Mouse (Mus musculus): ENCODE results near the gene Tmem30b.
"Not testable (repeated sequence)": the region's sequence is repeated elsewhere in the genome, so short reads cannot be mapped to it uniquely, and the experiment has no call there.

Gene Tmem30b

GRCm38 (mm10) chr12:73546086-73546711, at the start of gene Tmem30b:
TSS of gene Tmem30b (minus strand) at chr12:73546392.
- ATAC-seq (ENCODE audit: low TSS enrichment), result no peak

- no peak for ATAC-seq (ENCODE audit: low TSS enrichment)
Observed at GRCm38 (mm10) chr12:73595226-73595625, 49.0 kb upstream of the Tmem30b start.

- no peak for ATAC-seq (ENCODE audit: low TSS enrichment)
Observed at GRCm38 (mm10) chr12:73594177-73594745, 48.1 kb upstream of the Tmem30b start.

GRCm38 (mm10) chr12:73593021-73593798, 47.0 kb upstream of the Tmem30b start:
- peak; percentile 65; the same call in 1 of the 2 replicates for ATAC-seq (ENCODE audit: low TSS enrichment)

GRCm38 (mm10) chr12:73591625-73592024, 45.4 kb upstream of the Tmem30b start:
- no peak for ATAC-seq (ENCODE audit: low TSS enrichment)

- ATAC-seq (ENCODE audit: low TSS enrichment), result no peak
Observed at GRCm38 (mm10) chr12:73590627-73591276, 44.6 kb upstream of the Tmem30b start.

- no peak for ATAC-seq (ENCODE audit: low TSS enrichment)
Observed at GRCm38 (mm10) chr12:73587262-73587661, 41.1 kb upstream of the Tmem30b start.

- no peak for ATAC-seq (ENCODE audit: low TSS enrichment)
Observed at GRCm38 (mm10) chr12:73585850-73586249, 39.7 kb upstream of the Tmem30b start.

- ATAC-seq (ENCODE audit: low TSS enrichment), result no peak
Observed at GRCm38 (mm10) chr12:73585241-73585801, 39.1 kb upstream of the Tmem30b start.

- peak; percentile 91 for ATAC-seq (ENCODE audit: low TSS enrichment)
Observed at GRCm38 (mm10) chr12:73584610-73585240, 38.5 kb upstream of the Tmem30b start, which contains the start of gene Prkch. TSS of gene Prkch (plus strand) at chr12:73584796.

- ATAC-seq (ENCODE audit: low TSS enrichment), result 0 out of 2 replicates have a peak, but pooled peaks have one; percentile 9
Observed at GRCm38 (mm10) chr12:73583813-73584609, 37.8 kb upstream of the Tmem30b start.

- ATAC-seq (ENCODE audit: low TSS enrichment), result no peak
Observed at GRCm38 (mm10) chr12:73583318-73583717, 37.1 kb upstream of the Tmem30b start.

- ATAC-seq (ENCODE audit: low TSS enrichment), result no peak
Observed at GRCm38 (mm10) chr12:73580811-73581210, 34.6 kb upstream of the Tmem30b start.

- ATAC-seq (ENCODE audit: low TSS enrichment), result no peak
Observed at GRCm38 (mm10) chr12:73578141-73578540, 31.9 kb upstream of the Tmem30b start.

GRCm38 (mm10) chr12:73574632-73575031, 28.4 kb upstream of the Tmem30b start:
- no peak for ATAC-seq (ENCODE audit: low TSS enrichment)

GRCm38 (mm10) chr12:73565620-73565969, 19.4 kb upstream of the Tmem30b start:
- no peak; the same call in 1 of the 2 replicates for ATAC-seq (ENCODE audit: low TSS enrichment)

GRCm38 (mm10) chr12:73564795-73565619, 18.8 kb upstream of the Tmem30b start:
- peak; percentile 97 for ATAC-seq (ENCODE audit: low TSS enrichment)

- no peak for ATAC-seq (ENCODE audit: low TSS enrichment)
Observed at GRCm38 (mm10) chr12:73564176-73564575, 18.0 kb upstream of the Tmem30b start.

GRCm38 (mm10) chr12:73563122-73563521, 16.9 kb upstream of the Tmem30b start:
- not testable (repeated sequence) for ATAC-seq (ENCODE audit: low TSS enrichment)

GRCm38 (mm10) chr12:73560091-73560490, 13.9 kb upstream of the Tmem30b start:
- ATAC-seq (ENCODE audit: low TSS enrichment), result no peak
